In the genomic region with DNA sequence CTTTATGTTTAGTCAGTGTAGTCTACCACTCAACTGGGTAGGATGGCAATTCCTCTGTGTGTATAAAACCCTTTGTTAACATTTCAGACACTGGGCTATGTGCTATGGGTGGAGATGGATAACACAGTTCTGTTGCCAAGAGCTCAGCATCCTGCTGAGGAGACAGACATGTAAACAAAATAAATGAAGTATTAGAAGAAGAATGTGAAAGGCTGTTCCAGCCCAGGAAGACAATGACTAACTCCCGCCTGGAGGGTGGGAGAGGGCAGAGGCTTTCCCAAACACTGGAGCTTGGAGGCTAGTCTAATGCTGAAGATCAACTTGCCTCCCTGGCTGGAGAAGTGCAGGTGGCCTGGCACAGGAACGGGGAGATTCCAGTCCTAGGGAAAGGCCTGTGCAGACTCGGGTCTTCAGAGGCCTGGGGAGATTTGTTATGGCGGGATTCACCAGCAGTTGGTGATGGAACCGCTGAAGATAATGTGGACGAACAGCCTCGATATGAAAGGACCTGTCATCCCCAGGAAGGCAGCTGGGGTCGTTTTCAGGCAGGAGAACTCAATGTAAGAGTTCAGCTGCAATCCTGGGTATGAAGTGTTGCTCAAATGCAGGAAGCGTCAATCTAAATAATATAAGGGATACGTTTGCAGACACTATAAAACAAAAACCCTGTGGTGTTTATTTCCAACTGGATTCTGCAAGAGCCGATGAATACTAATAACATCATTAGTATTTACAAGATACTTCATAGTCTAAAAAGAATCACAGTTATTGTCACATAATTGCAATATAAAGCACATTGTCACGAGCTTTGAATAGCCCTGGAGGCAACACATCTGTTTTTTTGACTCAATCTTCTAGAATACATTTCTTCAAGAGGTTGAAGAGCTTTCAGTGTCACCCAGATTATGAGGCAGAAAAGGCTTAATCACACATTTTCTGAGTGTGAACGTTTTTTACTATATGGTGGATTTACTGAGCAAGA, we compare ENCODE assay signal across 11 mouse cellular contexts.
DNase-seq lines count a peak whose midpoint lies in the region; ATAC-seq and TF ChIP-seq lines count a peak whose summit lies in the region.
"Had no signal": no experiment of that assay in that cellular context is flagged by ENCODE, and none has a peak within 500 bp of the region (broad histone marks: within the 10 kb centered on the region; RNA-seq: fewer than 3 reads in every experiment).

No protein-coding gene starts in this region.

- H3K9me3 ChIP-seq in neural tube, embryonic 12.5 days: no peaks in the 10 kb centered on the region
- no peaks in the 10 kb centered on the region for H3K9me3 ChIP-seq in forebrain, embryonic 14.5 days (replicated peaks; ENCODE audit: control insufficient read depth, low read length)
- H3K9me3 ChIP-seq in lung, embryonic 16.5 days (ENCODE audit: control insufficient read depth, low read length): no peaks in the 10 kb centered on the region
- no peaks in the 10 kb centered on the region for H3K9me3 ChIP-seq in neural tube, embryonic 14.5 days (ENCODE audit: control insufficient read depth, low read length)
- H3K9me3 ChIP-seq: limb, embryonic 12.5 days had no signal

- no peaks in the 10 kb centered on the region for H3K27me3 ChIP-seq in neural tube, embryonic 12.5 days (replicated peaks)
- no peaks in the 10 kb centered on the region for H3K27me3 ChIP-seq in forebrain, embryonic 14.5 days (replicated peaks; ENCODE audit: control insufficient read depth, insufficient read depth, low read length)
- H3K27me3 ChIP-seq in lung, embryonic 16.5 days (ENCODE audit: control insufficient read depth, insufficient read depth, low read depth, low read length): no peaks in the 10 kb centered on the region
- H3K27me3 ChIP-seq in neural tube, embryonic 14.5 days (ENCODE audit: control insufficient read depth, insufficient read depth, low read length): no peaks in the 10 kb centered on the region
- H3K27me3 ChIP-seq in thymus, adult 2 months (ENCODE audit: control insufficient read depth, insufficient read depth, low read length): no peaks in the 10 kb centered on the region
- H3K27me3 ChIP-seq: limb, embryonic 12.5 days had no signal

- DNase-seq in neural tube, embryonic 10.5 days (ENCODE audit: extremely low spot score, low spot score): no peak
- peak; percentile 31 for DNase-seq in forebrain, embryonic 14.5 days (ENCODE audit: low spot score)
- DNase-seq in left cerebral cortex, adult 9 months (ENCODE audit: low spot score in 2 of 2): no peak
- DNase-seq in thymus, adult 2 months: no peak
- no peak for DNase-seq in left cerebral cortex, adult 2 months (ENCODE audit: extremely low spot score in 1 of 2, low spot score in 2 of 2)
- DNase-seq: kidney, postnatal 14 days; right cerebral cortex, postnatal 4 days had no signal

- ATAC-seq in neural tube, embryonic 12.5 days (ENCODE audit: low FRiP score, low read depth): 0 out of 2 replicates have a peak, but pooled peaks have one; percentile 41
- ATAC-seq in forebrain, embryonic 14.5 days: peak; percentile 50; the same call in 1 of the 2 replicates
- ATAC-seq in lung, embryonic 16.5 days (ENCODE audit: low read depth): peak; percentile 92
- peak; percentile 70 for ATAC-seq in neural tube, embryonic 14.5 days (ENCODE audit: low read depth)

- no peaks in the 10 kb centered on the region for H3K36me3 ChIP-seq in neural tube, embryonic 12.5 days
- no peaks in the 10 kb centered on the region for H3K36me3 ChIP-seq in forebrain, embryonic 14.5 days (ENCODE audit: control insufficient read depth, insufficient read depth, low read length)
- H3K36me3 ChIP-seq in lung, embryonic 16.5 days (ENCODE audit: control insufficient read depth, insufficient read depth, low read length): no peaks in the 10 kb centered on the region
- no peaks in the 10 kb centered on the region for H3K36me3 ChIP-seq in neural tube, embryonic 14.5 days (ENCODE audit: control insufficient read depth, insufficient read depth, low read length)
- H3K36me3 ChIP-seq in thymus, adult 2 months (ENCODE audit: control insufficient read depth, insufficient read depth, low read length): no peaks in the 10 kb centered on the region
- H3K36me3 ChIP-seq: limb, embryonic 12.5 days had no signal

- H3K9ac ChIP-seq in neural tube, embryonic 12.5 days: no peak overlapping the region
- H3K9ac ChIP-seq in forebrain, embryonic 14.5 days (ENCODE audit: low read length): no peak overlapping the region
- H3K9ac ChIP-seq in lung, embryonic 16.5 days (ENCODE audit: low read length): no peak overlapping the region
- H3K9ac ChIP-seq in neural tube, embryonic 14.5 days (replicated peaks; ENCODE audit: low read depth, low read length): no peak overlapping the region
- H3K9ac ChIP-seq: limb, embryonic 12.5 days had no signal

- TF ChIP-seq CTCF in thymus, adult 2 months (IDR thresholded peaks at IDR 0.05; ENCODE audit: borderline replicate concordance, control insufficient read depth, extremely low read depth, insufficient read depth, low read length, poor library complexity): no peak
- TF ChIP-seq CTCF in left cerebral cortex, adult 2 months (IDR thresholded peaks at IDR 0.05): no peak

- WGBS in neural tube, embryonic 12.5 days: 36% methylated on average over 13 of the region's 13 CpGs
- 40% methylated on average over 13 of the region's 13 CpGs for WGBS in forebrain, embryonic 14.5 days
- WGBS in lung, embryonic 16.5 days: 29% methylated on average over 13 of the region's 13 CpGs
- WGBS in neural tube, embryonic 14.5 days: 26% methylated on average over 13 of the region's 13 CpGs
- 68% methylated on average over 13 of the region's 13 CpGs for WGBS in thymus, adult 2 months

- no peak overlapping the region for H3K4me3 ChIP-seq in neural tube, embryonic 12.5 days
- no peak overlapping the region for H3K4me3 ChIP-seq in forebrain, embryonic 14.5 days (ENCODE audit: low read depth, low read length)
- no peak overlapping the region for H3K4me3 ChIP-seq in lung, embryonic 16.5 days (ENCODE audit: low read length)
- no peak overlapping the region for H3K4me3 ChIP-seq in neural tube, embryonic 14.5 days (ENCODE audit: low read depth, low read length)
- H3K4me3 ChIP-seq in thymus, adult 2 months (ENCODE audit: control insufficient read depth, insufficient read depth, low read length): no peak overlapping the region
- no peak overlapping the region for H3K4me3 ChIP-seq in left cerebral cortex, adult 2 months
- H3K4me3 ChIP-seq: limb, embryonic 12.5 days had no signal

- no peak for TF ChIP-seq POLR2A in thymus, adult 2 months (IDR thresholded peaks at IDR 0.05; ENCODE audit: control insufficient read depth, extremely low read depth, insufficient read depth, low read length, poor library complexity)

- H3K27ac ChIP-seq in neural tube, embryonic 12.5 days: no peak overlapping the region
- peak overlapping the region; percentile 18; the same call in 1 of the 2 replicates for H3K27ac ChIP-seq in forebrain, embryonic 14.5 days (ENCODE audit: low read depth, low read length)
- peak overlapping the region; percentile 48 for H3K27ac ChIP-seq in lung, embryonic 16.5 days (ENCODE audit: low read length)
- peak overlapping the region; percentile 40; the same call in 1 of the 2 replicates for H3K27ac ChIP-seq in neural tube, embryonic 14.5 days (ENCODE audit: low read depth, low read length)
- H3K27ac ChIP-seq in thymus, adult 2 months (ENCODE audit: control insufficient read depth, insufficient read depth, low read length): no peak overlapping the region
- no peak overlapping the region for H3K27ac ChIP-seq in left cerebral cortex, adult 2 months
- H3K27ac ChIP-seq: limb, embryonic 12.5 days had no signal

- H3K4me2 ChIP-seq in neural tube, embryonic 12.5 days (replicated peaks): no peak overlapping the region
- no peak overlapping the region for H3K4me2 ChIP-seq in forebrain, embryonic 14.5 days (ENCODE audit: low read length)
- H3K4me2 ChIP-seq in lung, embryonic 16.5 days (ENCODE audit: low read depth, low read length): peak overlapping the region; percentile 45
- H3K4me2 ChIP-seq in neural tube, embryonic 14.5 days (ENCODE audit: low read depth, low read length): no peak overlapping the region
- H3K4me2 ChIP-seq: limb, embryonic 12.5 days had no signal

- H3K4me1 ChIP-seq in neural tube, embryonic 12.5 days: peaks cover 9% of the 10 kb centered on the region
- peaks cover 6% of the 10 kb centered on the region; the same call in 1 of the 2 replicates for H3K4me1 ChIP-seq in forebrain, embryonic 14.5 days (ENCODE audit: control insufficient read depth, insufficient read depth, low read length)
- peaks cover 15% of the 10 kb centered on the region for H3K4me1 ChIP-seq in lung, embryonic 16.5 days (replicated peaks; ENCODE audit: control insufficient read depth, insufficient read depth, low read length)
- H3K4me1 ChIP-seq in neural tube, embryonic 14.5 days (ENCODE audit: control insufficient read depth, insufficient read depth, low read length): no peaks in the 10 kb centered on the region; the same call in 1 of the 2 replicates
- H3K4me1 ChIP-seq in thymus, adult 2 months (replicated peaks; ENCODE audit: control insufficient read depth, insufficient read depth, low read length): no peaks in the 10 kb centered on the region

- intact Hi-C loops in left cerebral cortex, adult 2 months (cut with DNase I): no loop called here

Comparison
In these comparisons a context has a peak if more than half of its experiments do, and no peak if none do; other contexts are left out.
1. H3K27ac ChIP-seq: peak in forebrain, embryonic 14.5 days (single experiment), lung, embryonic 16.5 days (single experiment) and neural tube, embryonic 14.5 days (single experiment); none in neural tube, embryonic 12.5 days (single experiment), thymus, adult 2 months (single experiment) and left cerebral cortex, adult 2 months (single experiment).
2. ATAC-seq: peak in every context shown above with its lines; median percentile 92 in lung, embryonic 16.5 days; 70 in neural tube, embryonic 14.5 days; 50 in forebrain, embryonic 14.5 days; 41 in neural tube, embryonic 12.5 days.